Mouse (Mus musculus): ENCODE measurements at regions not wholly inside any gene's neighbourhood (a gene's known extent, or its start where the extent isn't known, plus 50 kb on each side); places are given as distances from the start of the nearest gene placed in this dataset.

GRCm38 (mm10) chr5:46278190-46278589, 420.8 kb upstream of the Lcorl start:
- no peak for ATAC-seq (ENCODE audit: extremely low read depth, insufficient number of reproducible peaks, low FRiP score, poor library complexity, severe bottlenecking)

GRCm38 (mm10) chr5:46256730-46257129, 399.3 kb upstream of the Lcorl start:
- ATAC-seq (ENCODE audit: extremely low read depth, insufficient number of reproducible peaks, low FRiP score, poor library complexity, severe bottlenecking) = no peak

- no peak for ATAC-seq (ENCODE audit: extremely low read depth, insufficient number of reproducible peaks, low FRiP score, poor library complexity, severe bottlenecking)
Measured at GRCm38 (mm10) chr5:46253940-46254339, 396.5 kb upstream of the Lcorl start.

- ATAC-seq (ENCODE audit: extremely low read depth, insufficient number of reproducible peaks, low FRiP score, poor library complexity, severe bottlenecking) = no peak
Measured at GRCm38 (mm10) chr5:46235364-46236067, 378.1 kb upstream of the Lcorl start.

GRCm38 (mm10) chr5:46232780-46233179, 375.4 kb upstream of the Lcorl start:
- ATAC-seq (ENCODE audit: extremely low read depth, insufficient number of reproducible peaks, low FRiP score, poor library complexity, severe bottlenecking) = no peak

- ATAC-seq (ENCODE audit: extremely low read depth, insufficient number of reproducible peaks, low FRiP score, poor library complexity, severe bottlenecking) = no peak
Measured at GRCm38 (mm10) chr5:46228667-46229066, 371.3 kb upstream of the Lcorl start.

- no peak for ATAC-seq (ENCODE audit: extremely low read depth, insufficient number of reproducible peaks, low FRiP score, poor library complexity, severe bottlenecking)
Measured at GRCm38 (mm10) chr5:46212845-46213468, 355.5 kb upstream of the Lcorl start.

- no peak for ATAC-seq (ENCODE audit: extremely low read depth, insufficient number of reproducible peaks, low FRiP score, poor library complexity, severe bottlenecking)
Measured at GRCm38 (mm10) chr5:46209076-46209475, 351.7 kb upstream of the Lcorl start.

- ATAC-seq (ENCODE audit: extremely low read depth, insufficient number of reproducible peaks, low FRiP score, poor library complexity, severe bottlenecking) = no peak
Measured at GRCm38 (mm10) chr5:46203744-46204143, 346.3 kb upstream of the Lcorl start.

- no peak for ATAC-seq (ENCODE audit: extremely low read depth, insufficient number of reproducible peaks, low FRiP score, poor library complexity, severe bottlenecking)
Measured at GRCm38 (mm10) chr5:46202457-46202772, 345.0 kb upstream of the Lcorl start.

GRCm38 (mm10) chr5:46201639-46202456, 344.4 kb upstream of the Lcorl start:
- no peak for ATAC-seq (ENCODE audit: extremely low read depth, insufficient number of reproducible peaks, low FRiP score, poor library complexity, severe bottlenecking)

- no peak for ATAC-seq (ENCODE audit: extremely low read depth, insufficient number of reproducible peaks, low FRiP score, poor library complexity, severe bottlenecking)
Measured at GRCm38 (mm10) chr5:46186908-46187307, 329.5 kb upstream of the Lcorl start.

- ATAC-seq (ENCODE audit: extremely low read depth, insufficient number of reproducible peaks, low FRiP score, poor library complexity, severe bottlenecking) = no peak
Measured at GRCm38 (mm10) chr5:46182157-46182556, 324.7 kb upstream of the Lcorl start.

- no peak for ATAC-seq (ENCODE audit: extremely low read depth, insufficient number of reproducible peaks, low FRiP score, poor library complexity, severe bottlenecking)
Measured at GRCm38 (mm10) chr5:46172315-46172714, 314.9 kb upstream of the Lcorl start.

- no peak for ATAC-seq (ENCODE audit: extremely low read depth, insufficient number of reproducible peaks, low FRiP score, poor library complexity, severe bottlenecking)
Measured at GRCm38 (mm10) chr5:46160774-46161173, 303.4 kb upstream of the Lcorl start.

GRCm38 (mm10) chr5:46151973-46152372, 294.6 kb upstream of the Lcorl start:
- ATAC-seq (ENCODE audit: extremely low read depth, insufficient number of reproducible peaks, low FRiP score, poor library complexity, severe bottlenecking) = no peak

GRCm38 (mm10) chr5:46150825-46151224, 293.4 kb upstream of the Lcorl start:
- no peak for ATAC-seq (ENCODE audit: extremely low read depth, insufficient number of reproducible peaks, low FRiP score, poor library complexity, severe bottlenecking)

- no peak for ATAC-seq (ENCODE audit: extremely low read depth, insufficient number of reproducible peaks, low FRiP score, poor library complexity, severe bottlenecking)
Measured at GRCm38 (mm10) chr5:46149851-46150615, 292.6 kb upstream of the Lcorl start.

GRCm38 (mm10) chr5:46139024-46139423, 281.6 kb upstream of the Lcorl start:
- no peak for ATAC-seq (ENCODE audit: extremely low read depth, insufficient number of reproducible peaks, low FRiP score, poor library complexity, severe bottlenecking)
